Mouse (Mus musculus) gastrocnemius, postnatal 10 days (tissue): ENCODE results near the gene Aatk. TPM values are rescaled to one million over a fixed set of nuclear protein-coding genes. Genes with fewer than 3 reads are reported as not detected.

ENCODE experiments used
- DNase-seq: peaks from one replicate; pipeline ENCODE4 v3.0.0; 2021; ENCODE audit warnings: mixed read lengths
- total RNA-seq, 2 experiments: library from RNA; stranded (reverse); gene quantifications; 2 replicates each; pipeline ENCODE4 v1.2.3; 2021

Aatk gene
- total RNA-seq, 2 experiments from 2014 or later, result 18.5 to 20.5 TPM

GRCm38 (mm10) chr11:120022216-120022615 lies 24.8 kb downstream of the Aatk start:
- DNase-seq, result no peak

GRCm38 (mm10) chr11:120021367-120021766 lies 25.6 kb downstream of the Aatk start:
- DNase-seq, result no peak

DNA sequence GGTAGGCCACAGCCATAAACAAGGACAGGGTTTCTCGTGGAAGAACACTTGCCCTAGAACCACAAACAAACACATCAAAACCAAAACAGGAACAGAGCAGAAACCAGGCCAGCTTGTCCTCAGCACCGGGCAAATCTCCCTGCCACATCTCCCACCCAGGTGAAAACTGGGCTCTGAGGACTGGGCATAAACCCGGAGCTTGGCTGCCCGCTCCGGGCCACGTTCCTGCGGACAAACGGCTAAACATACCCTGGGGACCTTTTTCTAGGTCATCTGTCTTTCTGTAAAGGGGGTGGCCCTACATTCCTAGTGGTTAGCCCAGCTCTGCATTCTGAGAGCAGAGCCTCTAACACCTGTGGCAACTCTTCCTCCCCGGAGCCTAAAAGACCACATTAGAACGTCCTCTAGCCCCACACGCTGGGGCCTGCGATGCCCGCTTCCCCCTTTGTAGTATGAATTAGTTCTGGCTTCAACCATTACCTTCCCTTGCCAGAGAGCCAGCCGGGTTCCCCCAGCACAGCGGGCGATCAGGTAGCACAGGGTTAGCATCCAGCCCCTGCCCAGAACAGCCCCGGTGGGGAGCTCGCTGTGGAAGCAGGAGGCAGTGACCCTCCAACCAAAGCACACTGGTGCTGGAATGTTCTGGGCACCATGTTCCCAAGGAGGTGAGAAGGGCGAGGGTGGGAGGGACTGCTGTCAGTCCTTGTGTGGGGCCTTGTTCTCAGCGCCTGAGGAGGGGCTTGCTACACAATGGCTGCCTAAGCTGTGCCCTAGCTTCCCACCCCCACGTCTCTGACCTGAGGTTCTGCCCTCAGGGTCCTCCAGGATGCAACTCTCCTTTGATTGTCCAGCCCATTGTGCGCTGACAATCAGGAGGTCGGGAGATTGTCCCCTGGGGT lies 27.2 kb downstream of the Aatk start:
- DNase-seq, result no peak

DNA sequence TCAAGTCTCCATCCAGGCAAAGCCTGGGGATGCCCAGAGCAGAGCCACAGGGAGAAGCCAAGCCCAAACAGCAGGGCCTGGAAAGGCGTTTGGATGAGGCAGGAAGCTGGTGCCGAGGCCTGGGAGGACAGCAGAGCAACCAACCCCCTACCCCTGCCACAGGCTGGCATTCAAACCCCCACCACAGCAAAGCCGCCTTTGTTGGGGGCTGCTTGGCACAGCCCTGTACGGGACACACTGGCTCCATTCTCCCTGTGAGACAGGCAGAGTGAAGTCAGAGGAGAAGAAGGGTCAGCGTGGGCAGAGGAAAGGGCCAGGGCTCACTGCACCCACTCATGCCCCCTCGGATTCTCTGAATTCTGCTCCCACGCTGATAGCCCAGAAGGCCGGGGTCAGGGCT lies 30.0 kb downstream of the Aatk start:
- DNase-seq, result no peak

DNA sequence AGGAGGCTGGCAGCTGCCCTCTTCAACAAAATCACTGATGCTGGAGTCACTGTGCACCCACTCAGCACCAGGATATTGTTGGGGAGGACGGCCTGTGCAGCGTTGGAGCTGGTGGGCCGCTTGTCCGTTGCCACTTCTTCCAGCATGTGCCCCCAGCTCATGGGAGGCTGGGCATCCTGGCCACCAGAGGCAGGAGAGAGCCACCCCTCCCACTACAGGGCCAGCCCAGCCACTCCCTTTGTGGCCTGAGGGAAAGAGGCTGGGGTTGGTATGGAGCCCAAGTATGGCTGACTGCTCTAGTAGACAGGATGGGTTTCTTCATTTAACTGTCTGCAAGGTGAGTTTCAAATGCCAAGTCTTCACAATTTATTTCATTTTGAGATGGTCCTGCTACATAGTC lies 32.2 kb downstream of the Aatk start:
- DNase-seq, result no peak

DNA sequence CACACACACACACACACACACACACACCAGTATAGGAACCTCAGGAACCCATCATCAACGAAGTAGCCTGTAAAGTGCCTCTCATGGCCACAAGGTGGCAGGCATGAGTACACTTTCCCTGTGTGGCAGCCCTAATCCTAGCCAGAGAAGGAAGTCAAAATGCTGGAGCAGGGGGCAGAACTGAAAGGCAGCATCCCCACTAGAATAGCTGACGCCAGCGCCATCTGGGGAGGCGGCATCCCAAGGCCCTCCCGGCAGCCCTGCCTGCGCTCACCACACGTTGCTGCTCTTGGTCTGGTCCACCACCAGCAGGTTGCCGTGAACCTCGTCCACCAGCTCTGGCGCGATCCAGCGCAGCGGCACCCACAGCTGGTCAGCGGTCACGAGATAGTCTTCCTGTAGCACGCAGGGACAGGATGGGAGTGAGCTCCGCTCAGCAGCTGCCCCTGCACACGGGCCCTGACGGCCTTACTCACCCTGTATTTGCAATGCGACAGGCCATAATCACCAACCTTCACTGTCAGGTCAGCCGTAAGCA lies 33.7 kb downstream of the Aatk start:
- peak; percentile 83 for DNase-seq

DNA sequence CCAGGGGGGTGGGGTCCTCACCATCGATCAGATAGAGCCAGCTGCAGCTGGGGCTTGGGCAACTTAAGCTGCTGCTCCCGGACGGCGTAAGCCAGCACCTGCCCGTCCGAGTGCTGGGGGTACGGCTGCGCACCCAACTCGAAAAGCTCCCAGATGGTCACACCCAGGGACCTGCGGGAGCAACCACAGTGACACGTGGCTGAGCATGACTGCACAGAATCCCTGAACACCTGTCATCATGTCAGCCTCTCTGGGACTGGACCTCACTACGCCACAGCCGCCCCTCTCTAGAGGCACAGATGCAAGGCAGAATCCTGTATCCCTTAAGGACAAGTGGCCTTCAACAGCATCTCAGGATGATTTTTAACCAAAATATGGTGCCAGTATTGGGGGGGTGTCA lies 34.3 kb downstream of the Aatk start:
- DNase-seq, result no peak

GRCm38 (mm10) chr11:120011761-120012560 lies 35.0 kb downstream of the Aatk start:
- DNase-seq, result no peak

GRCm38 (mm10) chr11:120011114-120011760 lies 35.7 kb downstream of the Aatk start:
- no peak for DNase-seq

- no peak for DNase-seq
Observed at GRCm38 (mm10) chr11:120009937-120010336, 37.0 kb downstream of the Aatk start.

GRCm38 (mm10) chr11:120008956-120009355 lies 38.0 kb downstream of the Aatk start:
- DNase-seq, result no peak

GRCm38 (mm10) chr11:120008501-120008900 lies 38.5 kb downstream of the Aatk start:
- DNase-seq, result no peak

GRCm38 (mm10) chr11:120007496-120008080 lies 39.4 kb downstream of the Aatk start:
- no peak for DNase-seq

DNA sequence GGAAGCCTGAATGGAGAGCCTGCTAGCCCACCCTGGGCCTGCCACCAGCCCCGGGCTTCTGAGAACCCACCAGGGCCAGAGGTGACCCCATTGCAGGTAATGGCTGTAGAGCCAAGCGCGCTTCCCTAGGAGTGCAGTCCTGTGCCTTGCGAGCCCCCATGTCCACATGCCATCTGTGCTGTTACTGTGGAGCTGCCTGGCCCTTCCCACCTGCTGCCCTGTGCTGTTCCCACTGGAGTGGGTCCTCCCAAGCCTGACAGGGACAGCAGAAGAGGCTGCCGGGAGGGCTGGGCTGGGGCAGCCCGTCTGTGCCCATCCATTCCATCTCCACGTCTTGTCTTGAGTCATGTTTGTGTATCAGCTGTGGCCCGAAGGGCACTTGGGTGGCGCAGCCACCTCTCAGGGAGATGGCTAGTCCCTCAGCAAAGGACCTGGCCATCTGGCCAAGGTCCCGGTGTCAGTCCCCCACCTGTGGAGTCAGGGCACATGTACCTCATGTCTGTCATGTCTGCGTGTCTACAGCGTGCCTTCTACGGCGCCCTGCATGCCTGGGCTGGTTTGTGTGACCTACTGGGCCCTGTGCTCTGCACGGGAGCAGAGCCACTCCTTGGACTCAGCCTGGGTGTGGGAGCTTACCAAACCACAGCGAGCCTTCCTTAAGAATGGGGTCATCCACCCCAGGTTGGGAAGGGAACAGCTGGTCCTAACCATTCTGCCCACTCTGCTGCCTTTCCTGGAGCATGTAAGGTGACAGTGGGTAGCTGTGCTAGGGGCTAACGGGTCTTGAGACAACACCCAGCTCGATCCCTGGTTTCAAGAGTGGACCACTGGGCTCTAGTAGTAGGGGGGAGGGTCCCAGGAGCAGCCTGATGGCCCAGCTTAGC lies 41.3 kb downstream of the Aatk start:
- DNase-seq, result no peak

- DNase-seq, result no peak
Observed at GRCm38 (mm10) chr11:120002634-120003220, 44.2 kb downstream of the Aatk start.

DNA sequence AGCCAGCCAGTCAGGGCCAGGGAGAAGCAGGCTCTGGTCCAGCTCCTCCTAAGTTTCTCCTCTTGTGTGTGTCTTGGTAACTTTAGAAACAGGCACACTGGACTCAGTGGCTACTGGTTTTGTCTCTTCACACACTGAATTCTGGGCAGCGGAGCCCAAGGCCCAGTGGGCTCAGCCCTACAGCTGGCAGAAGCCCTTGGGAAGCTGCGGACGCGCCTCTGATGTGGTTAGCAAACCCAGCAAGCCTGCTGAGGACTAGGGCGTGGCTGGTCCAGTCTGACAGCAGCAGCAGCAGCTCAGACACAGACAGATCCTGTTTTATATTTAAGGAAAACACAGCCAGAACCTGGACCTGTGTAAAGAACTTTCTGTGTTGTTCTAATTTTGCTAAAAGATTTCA lies 44.9 kb downstream of the Aatk start:
- no peak for DNase-seq

- DNase-seq, result no peak
Observed at GRCm38 (mm10) chr11:119997351-119997750, 49.6 kb downstream of the Aatk start.

DNA sequence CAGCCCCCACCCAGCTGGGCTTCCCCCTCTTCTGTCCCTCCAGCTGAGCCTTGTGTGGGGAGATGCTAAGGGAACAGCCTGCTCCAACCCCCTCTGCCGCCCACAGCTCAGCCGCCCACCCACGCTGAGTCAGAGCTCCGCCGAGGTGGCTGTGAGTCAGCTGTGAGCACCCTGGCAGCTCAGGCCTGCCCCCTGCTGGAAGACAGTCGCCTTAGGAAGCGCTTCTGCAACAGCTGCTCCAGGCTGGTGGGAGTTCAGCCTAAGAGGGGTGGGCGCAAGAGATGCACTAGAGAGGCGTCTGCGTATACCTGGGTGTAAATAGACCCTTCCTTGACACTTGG lies 55.7 kb downstream of the Aatk start:
- DNase-seq, result peak; percentile 96

DNA sequence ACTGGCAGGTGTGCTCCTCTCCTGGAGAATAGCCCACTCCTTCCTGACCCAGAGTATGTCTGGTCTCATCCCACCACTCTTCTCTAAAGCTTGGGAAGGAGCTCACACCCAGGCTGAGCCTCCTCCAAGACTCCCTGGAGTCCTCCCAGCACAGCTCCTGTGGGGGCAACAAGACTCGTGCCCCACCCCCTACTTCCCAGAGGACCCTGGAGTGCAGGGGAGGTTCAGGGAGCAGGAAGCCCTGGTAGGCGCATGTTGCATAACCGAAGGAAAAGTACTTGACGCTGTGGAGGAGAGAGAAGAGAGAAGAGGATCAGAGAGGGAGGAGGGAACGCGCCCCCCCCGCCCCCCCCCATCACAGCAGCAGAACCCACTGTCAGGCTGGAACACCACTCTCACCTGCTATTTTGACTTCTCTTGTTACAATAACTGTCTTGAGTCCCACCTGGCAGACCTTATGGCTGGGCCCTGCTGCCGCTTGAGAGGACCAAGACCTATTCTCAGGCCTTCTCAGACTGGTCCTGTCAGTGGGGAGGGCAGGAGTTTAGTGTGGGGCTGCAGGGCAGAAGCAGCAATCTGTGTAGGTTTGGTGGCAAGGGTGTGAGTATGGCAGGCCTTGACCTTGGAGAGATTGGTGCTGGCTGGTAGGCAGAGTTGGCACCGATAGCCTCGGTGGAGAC lies 56.2 kb downstream of the Aatk start:
- DNase-seq, result no peak

DNA sequence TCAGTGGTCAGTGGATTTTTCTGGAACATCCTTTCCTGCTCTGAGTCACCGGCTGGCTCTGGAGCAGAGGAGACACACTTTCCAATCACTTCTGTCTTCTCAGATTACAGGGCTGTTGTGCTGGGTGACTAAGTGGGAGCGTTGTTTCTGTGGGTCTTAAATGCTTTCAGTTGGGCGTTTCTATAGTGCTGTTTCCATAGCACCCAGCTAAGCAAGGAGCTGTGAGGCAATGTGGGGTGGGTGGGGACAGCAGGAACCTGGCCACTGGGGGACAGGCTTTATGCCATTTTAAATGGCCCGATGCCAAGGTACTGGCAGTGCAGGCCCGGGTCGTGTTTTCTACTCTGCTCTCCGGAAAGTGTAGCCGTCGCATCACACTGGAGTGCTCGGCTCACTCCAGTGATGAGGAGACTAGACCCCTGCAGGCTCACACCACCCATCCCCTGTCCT lies 57.8 kb downstream of the Aatk start:
- DNase-seq, result no peak
